23 mouse cellular contexts compared by ENCODE assay signal in the genomic region with DNA sequence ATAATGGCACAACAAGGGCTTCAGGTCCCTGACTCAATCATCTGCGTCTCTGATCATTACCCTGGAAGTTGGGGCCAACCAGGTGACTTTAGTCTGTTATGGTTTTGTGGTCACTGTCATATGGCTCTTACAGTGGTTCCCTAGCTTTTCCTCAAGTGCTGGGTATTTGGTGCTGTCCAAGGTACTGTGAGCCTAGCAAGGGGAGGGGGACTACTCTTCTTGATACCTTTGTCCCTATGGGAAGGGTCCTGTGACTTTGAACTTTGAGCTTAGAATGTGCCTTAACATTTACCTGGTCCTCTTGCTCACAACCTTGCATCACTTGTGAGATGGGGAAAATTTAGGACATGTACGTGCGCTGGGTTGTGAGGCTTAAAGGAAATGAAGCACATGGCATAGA. TPM values are rescaled to one million over a fixed set of nuclear protein-coding genes. Genes with fewer than 3 reads are reported as not detected.
"Had no signal": no experiment of that assay in that cellular context is flagged by ENCODE, and none has a peak within 500 bp of the region (broad histone marks: within the 10 kb centered on the region; RNA-seq: fewer than 3 reads in every experiment).

No protein-coding gene starts in this region.

- H3K36me3 ChIP-seq: limb, embryonic 13.5 days; liver, embryonic 12.5 days; liver, embryonic 15.5 days; midbrain, embryonic 10.5 days had no signal

- H3K9ac ChIP-seq: limb, embryonic 13.5 days; liver, embryonic 12.5 days; liver, embryonic 15.5 days had no signal

- H3K4me1 ChIP-seq: limb, embryonic 13.5 days; liver, embryonic 12.5 days; liver, embryonic 15.5 days; megakaryocyte, embryonic 14.5 days; midbrain, embryonic 10.5 days had no signal

- H3K27me3 ChIP-seq: limb, embryonic 13.5 days; liver, embryonic 12.5 days; liver, embryonic 15.5 days had no signal

- H3K4me3 ChIP-seq: left cerebral cortex, adult 2 months; limb, embryonic 13.5 days; liver, embryonic 12.5 days; liver, embryonic 15.5 days; megakaryocyte, embryonic 14.5 days; midbrain, embryonic 10.5 days had no signal

- ATAC-seq: liver, embryonic 12.5 days had no signal

- H3K4me2 ChIP-seq: limb, embryonic 13.5 days; liver, embryonic 12.5 days; liver, embryonic 15.5 days had no signal

- DNase-seq: kidney, postnatal 36 days; layer of hippocampus, postnatal 36 days; liver; lung, adult 18-20 months; lung, postnatal 14 days; midbrain, embryonic 14.5 days; thymus, adult 18-20 months; thymus, postnatal 36 days had no signal

- H3K9me3 ChIP-seq: limb, embryonic 13.5 days; liver, embryonic 12.5 days; liver, embryonic 15.5 days; megakaryocyte, embryonic 14.5 days; midbrain, embryonic 10.5 days had no signal

- H3K27ac ChIP-seq: kidney, postnatal 0 days; left cerebral cortex, adult 2 months; limb, embryonic 13.5 days; liver, embryonic 12.5 days; liver, embryonic 15.5 days; macrophage; midbrain, embryonic 10.5 days had no signal

RNA-seq across cellular contexts. Expression of a gene that starts 13.3 kb away (rescaled TPM):
- total RNA-seq: layer of hippocampus, adult 8-10 months; layer of hippocampus, postnatal 10 days; layer of hippocampus, postnatal 36 days; left cerebral cortex, adult 2 months; left cerebral cortex, postnatal 10 days; left cerebral cortex, postnatal 36 days had no signal
- polyA plus RNA-seq: limb, embryonic 13.5 days; liver, embryonic 12.5 days; lung, embryonic 16.5 days; macrophage; spleen, adult 2 months; urinary bladder, adult 2 months had no signal
